Mouse (Mus musculus) lung, postnatal 0 days (tissue): ENCODE data around the gene Gk5. TPM values are rescaled to one million over a fixed set of nuclear protein-coding genes. Genes with fewer than 3 reads are reported as not detected.

ENCODE experiments used
- ATAC-seq: fragments of 200-750 bp; cut with Nextera tagmentation; 2 replicates; pipeline ENCODE4 v1.8.0; 2017; ENCODE audit warnings: moderate library complexity
- DNase-seq: peaks from one replicate; pipeline ENCODE4 v3.0.0-alpha.2; 2016; ENCODE audit warnings: low spot score
- H3K27ac ChIP-seq: fragments of 300-500 bp; sonication (generic); 2 replicates; pipeline ENCODE4 v1.5.1; 2014; ENCODE audit warnings: antibody characterized with exemption, mild to moderate bottlenecking, low read length, mixed read lengths
- H3K27me3 ChIP-seq: fragments of 300-500 bp; sonication (generic); replicated peaks from 2 replicates; pipeline ENCODE4 v1.6.1; 2014; ENCODE audit warnings: low read length, mixed read lengths; ENCODE audit not compliant: insufficient read depth
- H3K36me3 ChIP-seq: fragments of 300-500 bp; sonication (generic); 2 replicates; pipeline ENCODE4 v1.6.1; 2014; ENCODE audit warnings: low read length, mixed read lengths; ENCODE audit not compliant: insufficient read depth
- H3K4me1 ChIP-seq: fragments of 300-500 bp; sonication (generic); 2 replicates; pipeline ENCODE4 v1.6.1; 2014; ENCODE audit warnings: antibody characterized with exemption, low read depth, low read length, mixed read lengths; ENCODE audit not compliant: insufficient read depth
- H3K4me2 ChIP-seq: fragments of 300-500 bp; sonication (generic); replicated peaks from 2 replicates; pipeline ENCODE4 v1.6.1; 2014; ENCODE audit warnings: low read depth, mild to moderate bottlenecking, low read length, moderate library complexity, mixed read lengths
- H3K4me3 ChIP-seq: fragments of 300-500 bp; sonication (generic); 2 replicates; pipeline ENCODE4 v1.5.1; 2014; ENCODE audit warnings: low read depth, low read length
- H3K9ac ChIP-seq: fragments of 300-500 bp; sonication (generic); replicated peaks from 2 replicates; pipeline ENCODE4 v1.6.1; 2014; ENCODE audit warnings: low read depth, mild to moderate bottlenecking
- H3K9me3 ChIP-seq: fragments of 300-500 bp; sonication (generic); 2 replicates; pipeline ENCODE4 v1.6.1; 2016; ENCODE audit warnings: low read length, mixed read lengths
- CTCF ChIP-seq: IDR thresholded peaks from 2 replicates; pipeline ENCODE4 v1.5.1; 2016; ENCODE audit warnings: antibody characterized with exemption, mild to moderate bottlenecking
- EP300 ChIP-seq: IDR thresholded peaks from 2 replicates; pipeline ENCODE4 v1.6.1; 2016; ENCODE audit warnings: antibody characterized with exemption, mild to moderate bottlenecking, control low read depth
- WGBS: fragments of 180-500 bp; shearing (Covaris S2); extraction: QIAGEN DNeasy Blood & Tissue Kit; methylation state at CpG from one replicate; pipeline ENCODE4 v1.1.7; 2014; 5-methylcytosine and 5-hydroxymethylcytosine counted together
- polyA plus RNA-seq: library from polyadenylated mRNA; unstranded; fragments of >200 nt; fragmentation: Nextera tagmentation; extraction: Ambion mirVana; gene quantifications from 2 replicates; pipeline ENCODE4 v1.2.1, GENCODE M21; 2015

Gk5 gene
- polyA plus RNA-seq, 1 experiment from 2014 or later, result 2.5 TPM

- Histone ChIP-seq H3K4me2 (no peak overlapping the region), H3K9me3 (no peaks in the 10 kb centered on the region), H3K4me1 (no peaks in the 10 kb centered on the region), H3K36me3 (no peaks in the 10 kb centered on the region), H3K9ac (no peak overlapping the region), H3K4me3 (no peak overlapping the region), H3K27me3 (no peaks in the 10 kb centered on the region), H3K27ac (no peak overlapping the region)
- whole genome bisulfite sequencing, result 45% methylated on average over 5 of the region's 5 CpGs
- DNase-seq, result no peak
- ATAC-seq, result no peak
- TF ChIP-seq CTCF, result peak; percentile 37
- TF ChIP-seq EP300, result no peak
Observed at GRCm38 (mm10) chr9:96127972-96128371, 8.8 kb downstream of the Gk5 start.

- no peak overlapping the region for H3K4me2 ChIP-seq
- H3K27ac ChIP-seq, result no peak overlapping the region
- H3K9me3 ChIP-seq, result no peaks in the 10 kb centered on the region
- ATAC-seq (no peak), DNase-seq (no peak)
- WGBS, result 25% methylated on average over 4 of the region's 4 CpGs
- TF ChIP-seq CTCF, result no peak
- no peak for TF ChIP-seq EP300
- no peaks in the 10 kb centered on the region for H3K4me1 ChIP-seq
- H3K27me3 ChIP-seq, result no peaks in the 10 kb centered on the region
- no peak overlapping the region for H3K9ac ChIP-seq
- no peaks in the 10 kb centered on the region for H3K36me3 ChIP-seq
- no peak overlapping the region for H3K4me3 ChIP-seq
Observed at GRCm38 (mm10) chr9:96132956-96133603, 13.9 kb downstream of the Gk5 start.

- WGBS, result 85% methylated on average over 7 of the region's 7 CpGs
- no peak for ATAC-seq
Observed at GRCm38 (mm10) chr9:96134470-96134869, 15.3 kb downstream of the Gk5 start.

GRCm38 (mm10) chr9:96134916-96135315 is 15.8 kb downstream of the Gk5 start:
- TF ChIP-seq CTCF, result no peak
- TF ChIP-seq EP300, result no peak
- peak; percentile 87 for ATAC-seq
- H3K27ac ChIP-seq, result no peak overlapping the region

More at GRCm38 (mm10) chr9:96134470-96134869, 15.3 kb downstream of the Gk5 start:
- no peaks in the 10 kb centered on the region for H3K9me3 ChIP-seq
- TF ChIP-seq EP300 (no peak), CTCF (no peak)
- H3K4me3 ChIP-seq, result no peak overlapping the region
- H3K36me3 ChIP-seq, result no peaks in the 10 kb centered on the region
- H3K4me2 ChIP-seq, result no peak overlapping the region
- H3K27ac ChIP-seq, result no peak overlapping the region
- H3K27me3 ChIP-seq, result no peaks in the 10 kb centered on the region
- no peaks in the 10 kb centered on the region for H3K4me1 ChIP-seq
- no peak for DNase-seq
- H3K9ac ChIP-seq, result no peak overlapping the region

GRCm38 (mm10) chr9:96135461-96135860 is 16.3 kb downstream of the Gk5 start:
- WGBS, result 62% methylated on average over 7 of the region's 7 CpGs
- H3K27ac ChIP-seq, result no peak overlapping the region
- no peak for DNase-seq

More at GRCm38 (mm10) chr9:96134916-96135315, 15.8 kb downstream of the Gk5 start:
- H3K36me3 ChIP-seq, result no peaks in the 10 kb centered on the region
- 42% methylated on average over 8 of the region's 8 CpGs for WGBS
- H3K4me3 ChIP-seq, result no peak overlapping the region
- H3K27me3 ChIP-seq, result no peaks in the 10 kb centered on the region
- DNase-seq, result peak; percentile 83
- H3K9me3 ChIP-seq, result no peaks in the 10 kb centered on the region
- H3K4me2 ChIP-seq, result no peak overlapping the region
- no peaks in the 10 kb centered on the region for H3K4me1 ChIP-seq
- H3K9ac ChIP-seq, result no peak overlapping the region

GRCm38 (mm10) chr9:96138958-96139357 is 19.8 kb downstream of the Gk5 start:
- no peak for DNase-seq
- Histone ChIP-seq H3K4me2 (no peak overlapping the region), H3K27me3 (no peaks in the 10 kb centered on the region), H3K27ac (no peak overlapping the region), H3K4me3 (no peak overlapping the region), H3K9me3 (no peaks in the 10 kb centered on the region), H3K4me1 (no peaks in the 10 kb centered on the region), H3K36me3 (0 out of 2 replicates have a peak, but pooled peaks cover 4% of the 10 kb centered on the region), H3K9ac (no peak overlapping the region)
- WGBS, result 89% methylated on average over 9 of the region's 9 CpGs
- no peak for ATAC-seq
- no peak for TF ChIP-seq EP300
- TF ChIP-seq CTCF, result no peak

More at GRCm38 (mm10) chr9:96135461-96135860, 16.3 kb downstream of the Gk5 start:
- H3K9me3 ChIP-seq, result no peaks in the 10 kb centered on the region
- TF ChIP-seq EP300 (no peak), CTCF (no peak)
- H3K4me2 ChIP-seq, result no peak overlapping the region
- no peak overlapping the region for H3K9ac ChIP-seq
- H3K4me1 ChIP-seq, result no peaks in the 10 kb centered on the region
- H3K4me3 ChIP-seq, result no peak overlapping the region
- H3K36me3 ChIP-seq, result no peaks in the 10 kb centered on the region
- no peaks in the 10 kb centered on the region for H3K27me3 ChIP-seq
- peak; percentile 12; the same call in 1 of the 2 replicates for ATAC-seq
